Mouse (Mus musculus) bone marrow, adult 2 months (tissue): Measurements from ENCODE around the gene Gpr149.

Experiments used
- CTCF ChIP-seq: fragments of 200-500 bp; IDR thresholded peaks from 2 replicates; pipeline ENCODE4 v1.5.1; 2011; ENCODE audit warnings: low read length, control low read depth; ENCODE audit not compliant: control insufficient read depth, insufficient read depth
- POLR2A ChIP-seq: fragments of 200-500 bp; IDR thresholded peaks from 2 replicates; pipeline ENCODE4 v1.6.1; 2011; ENCODE audit warnings: low read depth, mild to moderate bottlenecking, control low read depth, low read length, borderline replicate concordance; ENCODE audit not compliant: control insufficient read depth

- TF ChIP-seq CTCF, result no peak
- no peak for TF ChIP-seq POLR2A
Observed at GRCm38 (mm10) chr3:62484340-62484739, 120.6 kb downstream of the Gpr149 start.
